Mouse (Mus musculus) forelimb bud, embryonic 11.5 days (tissue): ENCODE results near the gene Akr1b7.

ENCODE experiments used
- DNase-seq: peaks from one replicate; pipeline ENCODE4 v3.0.0-alpha.2; 2012; ENCODE audit warnings: low read depth, low spot score

Akr1b7 gene

GRCm38 (mm10) chr6:34439006-34439405, 26.9 kb downstream of the Akr1b7 start:
- no peak for DNase-seq

- no peak for DNase-seq
Observed at GRCm38 (mm10) chr6:34441556-34442257, 29.6 kb downstream of the Akr1b7 start.

- no peak for DNase-seq
Observed at GRCm38 (mm10) chr6:34443791-34444190, 31.7 kb downstream of the Akr1b7 start.

GRCm38 (mm10) chr6:34447961-34448360, 35.8 kb downstream of the Akr1b7 start:
- DNase-seq = peak; percentile 73

- no peak for DNase-seq
Observed at GRCm38 (mm10) chr6:34448696-34449095, 36.6 kb downstream of the Akr1b7 start.

GRCm38 (mm10) chr6:34452963-34453770, 41.0 kb downstream of the Akr1b7 start:
- DNase-seq = no peak

GRCm38 (mm10) chr6:34459456-34459855, 47.3 kb downstream of the Akr1b7 start:
- DNase-seq = no peak

GRCm38 (mm10) chr6:34460651-34461050, 48.5 kb downstream of the Akr1b7 start:
- DNase-seq = no peak

- DNase-seq = no peak
Observed at GRCm38 (mm10) chr6:34463582-34463981, 51.4 kb downstream of the Akr1b7 start.

- no peak for DNase-seq
Observed at GRCm38 (mm10) chr6:34471434-34472110, 59.4 kb downstream of the Akr1b7 start.
